Mouse (Mus musculus): Measurements from ENCODE around the gene Gns.

Gns gene

GRCm38 (mm10) chr10:121401005-121401404 is 36.1 kb downstream of the Gns start:
- no peak for DNase-seq (ENCODE audit: low read depth, low spot score)

GRCm38 (mm10) chr10:121403104-121403503 is 38.2 kb downstream of the Gns start:
- DNase-seq (ENCODE audit: low read depth, low spot score), result no peak

- no peak for DNase-seq (ENCODE audit: low read depth, low spot score)
Measured at GRCm38 (mm10) chr10:121403946-121404345, 39.1 kb downstream of the Gns start.

- DNase-seq (ENCODE audit: low read depth, low spot score), result no peak
Measured at GRCm38 (mm10) chr10:121409717-121410116, 44.8 kb downstream of the Gns start.

GRCm38 (mm10) chr10:121411721-121412455 is 47.0 kb downstream of the Gns start:
- DNase-seq (ENCODE audit: low read depth, low spot score), result no peak

- no peak for DNase-seq (ENCODE audit: low read depth, low spot score)
Measured at GRCm38 (mm10) chr10:121412824-121413223, 47.9 kb downstream of the Gns start.

- no peak for DNase-seq (ENCODE audit: low read depth, low spot score)
Measured at GRCm38 (mm10) chr10:121414127-121414526, 49.2 kb downstream of the Gns start.

GRCm38 (mm10) chr10:121418835-121419234 is 53.9 kb downstream of the Gns start:
- DNase-seq (ENCODE audit: low read depth, low spot score), result no peak

- DNase-seq (ENCODE audit: low read depth, low spot score), result no peak
Measured at GRCm38 (mm10) chr10:121419640-121420470, 55.0 kb downstream of the Gns start.

GRCm38 (mm10) chr10:121421023-121421422 is 56.1 kb downstream of the Gns start:
- no peak for DNase-seq (ENCODE audit: low read depth, low spot score)

GRCm38 (mm10) chr10:121421657-121422290 is 56.9 kb downstream of the Gns start:
- DNase-seq (ENCODE audit: low read depth, low spot score), result no peak

- no peak for DNase-seq (ENCODE audit: low read depth, low spot score)
Measured at GRCm38 (mm10) chr10:121422294-121422693, 57.4 kb downstream of the Gns start.

- DNase-seq (ENCODE audit: low read depth, low spot score), result no peak
Measured at GRCm38 (mm10) chr10:121423541-121424349, 58.9 kb downstream of the Gns start.

GRCm38 (mm10) chr10:121424455-121424854 is 59.6 kb downstream of the Gns start:
- no peak for DNase-seq (ENCODE audit: low read depth, low spot score)

GRCm38 (mm10) chr10:121425079-121425478 is 60.2 kb downstream of the Gns start:
- no peak for DNase-seq (ENCODE audit: low read depth, low spot score)

GRCm38 (mm10) chr10:121425506-121426025 is 60.7 kb downstream of the Gns start:
- DNase-seq (ENCODE audit: low read depth, low spot score), result no peak

GRCm38 (mm10) chr10:121426458-121427070 is 61.7 kb downstream of the Gns start:
- DNase-seq (ENCODE audit: low read depth, low spot score), result no peak

GRCm38 (mm10) chr10:121427136-121427535 is 62.2 kb downstream of the Gns start:
- DNase-seq (ENCODE audit: low read depth, low spot score), result no peak

- DNase-seq (ENCODE audit: low read depth, low spot score), result no peak
Measured at GRCm38 (mm10) chr10:121428011-121428711, 63.3 kb downstream of the Gns start.

- no peak for DNase-seq (ENCODE audit: low read depth, low spot score)
Measured at GRCm38 (mm10) chr10:121429089-121429488, 64.2 kb downstream of the Gns start.

All from brain, embryonic 18.5 days (tissue).